Mouse (Mus musculus): ENCODE measurements around the gene Trpv2.

Trpv2 gene

DNA sequence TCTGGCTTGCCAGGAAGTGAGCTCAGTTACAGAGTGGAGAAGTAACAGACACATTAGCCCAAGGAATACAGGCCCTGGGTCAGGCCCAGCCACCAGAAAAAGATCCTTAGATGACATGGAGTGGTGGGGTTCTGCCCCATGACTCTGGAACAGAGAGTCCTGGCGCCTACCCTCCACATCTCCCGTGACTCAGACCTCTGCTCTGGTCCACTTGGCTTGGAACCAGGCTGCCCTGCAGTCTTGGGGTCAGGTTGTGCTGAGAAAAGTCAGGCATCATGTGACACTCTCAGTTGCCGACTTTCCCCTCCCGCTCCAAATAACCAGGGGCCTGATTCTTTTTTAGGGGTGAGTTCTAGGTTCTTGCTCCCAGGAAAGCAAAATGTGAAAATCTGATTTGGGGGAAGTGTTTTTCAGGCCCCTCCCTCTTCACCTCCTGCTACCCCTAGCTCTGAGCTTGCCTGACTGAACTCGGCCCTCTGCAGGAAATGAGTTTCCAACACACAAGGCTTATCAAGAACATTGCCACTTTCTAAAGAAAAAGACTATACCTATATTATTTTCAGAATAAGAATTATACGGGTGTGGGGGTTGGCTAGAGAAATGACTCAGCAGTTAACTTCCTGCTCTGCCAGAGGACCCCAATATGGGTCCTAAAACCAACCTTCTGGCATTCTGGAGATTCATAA is 15.2 kb upstream of the Trpv2 start:
- DNase-seq, result no peak

DNA sequence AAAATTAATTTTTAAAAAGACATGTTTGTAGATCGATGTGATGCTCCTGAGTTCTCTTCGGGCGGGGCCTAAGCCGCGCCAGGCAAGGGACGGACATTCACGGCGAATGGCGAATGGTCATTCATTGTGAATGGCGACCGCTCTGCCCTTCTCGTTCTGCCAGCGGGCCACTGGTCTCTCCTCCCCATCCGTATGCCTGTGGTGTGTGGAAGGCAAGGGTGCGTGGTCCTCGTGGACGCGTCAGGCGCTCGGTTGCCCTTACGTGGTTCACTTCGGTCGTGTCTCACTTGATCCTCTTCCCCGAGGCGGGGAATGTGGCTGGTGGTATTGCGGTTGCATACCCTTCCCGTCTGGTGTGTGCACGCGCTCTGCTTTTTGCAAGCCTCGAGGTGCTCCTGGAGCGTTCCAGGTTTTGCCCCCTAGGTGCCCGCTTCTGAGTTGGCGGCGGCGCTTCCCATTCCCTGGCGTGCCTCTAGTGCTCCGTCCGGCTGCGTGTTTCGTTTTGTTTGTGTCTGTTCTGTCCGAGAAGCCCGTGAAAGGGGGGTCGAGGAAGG is 13.7 kb upstream of the Trpv2 start:
- no peak for DNase-seq

DNA sequence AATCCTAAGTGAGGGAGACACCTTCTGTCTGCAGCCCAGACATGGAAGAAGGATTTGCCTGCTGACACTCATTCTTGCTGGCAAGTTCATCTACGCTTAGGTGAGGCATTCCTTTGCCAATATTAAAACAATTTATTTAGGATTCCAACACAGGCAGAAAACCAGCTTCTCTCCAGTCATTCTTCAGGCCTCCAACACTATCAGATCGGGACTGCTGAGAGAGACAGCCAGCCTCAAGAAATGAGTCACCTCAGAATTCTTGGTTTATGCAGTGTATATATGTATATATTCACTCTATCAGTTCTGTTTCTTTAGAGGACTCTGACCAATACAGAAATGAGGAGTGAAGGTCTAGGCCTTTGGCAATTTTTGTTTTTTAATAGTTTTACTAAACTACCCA is 10.7 kb upstream of the Trpv2 start:
- DNase-seq, result no peak

DNA sequence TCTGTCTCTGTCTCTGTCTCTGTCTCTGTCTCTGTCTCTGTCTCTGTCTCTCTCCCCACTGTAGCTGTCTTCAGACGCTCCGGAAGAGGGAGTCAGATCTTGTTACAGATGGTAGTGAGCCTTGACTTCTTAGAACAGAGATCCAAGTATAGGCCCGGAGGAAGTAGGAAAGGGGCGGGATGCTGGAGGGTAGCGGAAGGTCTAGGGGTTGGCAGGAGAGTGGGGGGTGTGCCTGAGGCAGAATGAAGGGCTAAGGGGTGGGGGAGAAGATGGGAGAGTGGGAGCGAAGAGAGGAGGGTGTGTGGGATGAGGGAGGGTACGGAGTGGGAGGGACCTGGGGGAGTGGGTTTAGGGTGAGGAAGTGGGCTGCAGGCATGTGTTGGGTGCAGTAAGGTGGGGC is 8.5 kb upstream of the Trpv2 start:
- no peak for DNase-seq

DNA sequence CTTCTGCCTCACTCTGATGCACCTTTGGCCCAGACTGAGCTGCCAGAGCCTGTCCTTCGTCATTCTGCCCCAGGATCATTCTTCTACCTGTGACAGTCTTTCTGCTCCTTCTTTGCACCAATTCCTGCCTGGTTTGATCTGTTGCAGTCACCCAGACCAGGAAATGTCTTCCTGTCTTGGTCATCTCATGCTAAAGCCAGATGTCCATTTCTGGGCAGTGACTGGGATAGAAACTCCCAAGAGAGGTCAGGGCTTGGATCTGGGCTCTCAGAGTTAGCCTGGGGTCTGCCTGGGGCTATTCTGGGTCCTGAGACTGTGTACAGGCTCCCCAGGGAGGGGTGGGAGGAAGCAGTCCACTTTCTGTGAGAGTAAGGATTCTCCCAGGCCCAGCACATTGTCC is 8.1 kb upstream of the Trpv2 start:
- DNase-seq, result no peak

DNA sequence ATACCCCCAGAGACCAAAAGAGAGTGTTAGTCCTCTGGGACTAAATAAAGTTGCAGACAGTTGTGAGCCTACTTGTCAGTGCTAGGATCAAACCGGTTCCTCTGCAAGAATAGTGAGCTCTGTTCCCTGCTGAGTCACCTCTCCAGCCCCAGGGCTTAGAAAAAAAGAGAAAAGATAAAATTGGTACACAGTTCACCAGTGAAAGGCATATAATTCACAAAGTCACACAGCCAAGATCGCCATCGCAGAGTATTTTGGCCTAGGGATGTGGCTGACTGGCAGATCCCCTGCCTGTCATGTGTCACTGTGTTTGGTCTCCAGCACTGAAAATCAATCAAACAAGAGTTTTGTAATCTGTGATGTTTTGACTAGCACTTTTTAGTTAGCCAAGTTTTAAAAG is 6.0 kb upstream of the Trpv2 start:
- DNase-seq, result no peak

DNA sequence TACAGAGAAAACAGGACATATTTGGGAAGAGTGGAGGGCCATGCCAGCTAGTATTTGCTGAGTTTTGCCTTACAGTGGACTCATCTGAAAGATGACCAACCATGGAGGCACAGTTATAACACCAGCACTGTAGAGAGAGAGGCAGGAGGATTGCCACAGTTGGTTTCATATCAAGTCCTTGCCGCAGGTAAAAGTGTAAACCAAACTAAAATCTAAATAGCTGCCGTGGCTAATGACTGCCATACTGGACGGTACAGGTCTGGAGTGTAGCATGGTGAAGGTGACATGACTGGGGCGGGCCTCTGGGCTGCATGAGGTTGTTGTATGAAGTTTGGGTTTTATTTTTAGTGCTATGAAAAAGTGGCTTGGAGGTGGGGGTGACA is 408 bp downstream of the Trpv2 start:
- DNase-seq, result no peak

DNA sequence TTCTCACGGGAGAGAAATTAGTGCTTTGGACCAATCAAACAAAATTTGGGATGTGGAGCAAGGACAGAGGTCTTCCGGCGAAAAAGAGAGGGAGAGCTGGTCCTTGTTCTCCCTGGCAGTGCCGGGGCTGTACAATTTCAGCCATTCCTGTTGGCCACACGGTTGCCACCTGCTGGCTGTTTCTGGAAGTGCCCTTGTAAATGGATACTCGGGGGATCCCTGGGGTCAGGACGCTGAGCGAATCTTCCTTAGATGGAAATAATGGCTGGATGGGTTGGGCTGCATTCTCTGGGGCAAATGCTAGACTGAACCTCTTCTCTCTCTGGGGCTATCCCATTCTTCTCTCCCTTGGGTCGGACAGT is 992 bp downstream of the Trpv2 start:
- peak; percentile 88 for DNase-seq

DNA sequence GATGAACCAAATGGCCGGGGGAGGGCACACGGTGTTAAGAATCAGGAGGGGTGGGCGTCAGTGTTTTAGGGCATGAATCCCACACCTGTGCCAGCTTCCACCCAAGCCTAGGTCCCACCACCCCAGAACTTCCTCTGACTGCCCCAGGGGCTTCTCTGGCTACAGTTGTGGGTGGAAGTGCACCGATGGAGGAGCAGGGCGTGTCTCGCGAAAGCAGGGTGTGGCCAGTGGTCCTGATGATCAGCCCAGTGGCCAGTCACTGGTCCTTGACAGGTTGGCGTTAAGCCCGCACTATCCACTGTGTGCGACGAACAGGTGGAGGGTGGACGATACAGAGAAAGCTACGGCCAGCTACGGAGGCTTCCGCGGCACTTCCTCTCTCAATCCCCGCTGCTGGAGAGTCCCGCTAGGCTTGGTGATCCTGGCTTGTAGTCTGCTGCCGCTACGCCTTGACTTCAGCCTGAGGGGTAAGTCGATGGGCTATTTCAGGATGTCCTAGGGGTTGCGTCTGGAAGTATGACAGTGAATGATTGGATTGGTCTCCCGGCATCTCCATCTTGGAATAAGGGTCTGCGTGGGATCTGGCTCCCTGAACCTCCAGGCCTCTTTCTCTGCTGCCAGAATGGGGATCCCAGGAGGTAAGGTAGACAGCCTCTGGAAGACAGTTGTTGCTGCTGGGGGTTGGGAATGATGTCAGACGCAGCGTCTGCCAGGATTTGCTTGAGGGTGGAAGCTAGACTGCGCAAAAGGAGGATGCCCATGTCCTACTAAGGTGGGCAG is 1.6 kb downstream of the Trpv2 start:
- DNase-seq, result peak; percentile 77

DNA sequence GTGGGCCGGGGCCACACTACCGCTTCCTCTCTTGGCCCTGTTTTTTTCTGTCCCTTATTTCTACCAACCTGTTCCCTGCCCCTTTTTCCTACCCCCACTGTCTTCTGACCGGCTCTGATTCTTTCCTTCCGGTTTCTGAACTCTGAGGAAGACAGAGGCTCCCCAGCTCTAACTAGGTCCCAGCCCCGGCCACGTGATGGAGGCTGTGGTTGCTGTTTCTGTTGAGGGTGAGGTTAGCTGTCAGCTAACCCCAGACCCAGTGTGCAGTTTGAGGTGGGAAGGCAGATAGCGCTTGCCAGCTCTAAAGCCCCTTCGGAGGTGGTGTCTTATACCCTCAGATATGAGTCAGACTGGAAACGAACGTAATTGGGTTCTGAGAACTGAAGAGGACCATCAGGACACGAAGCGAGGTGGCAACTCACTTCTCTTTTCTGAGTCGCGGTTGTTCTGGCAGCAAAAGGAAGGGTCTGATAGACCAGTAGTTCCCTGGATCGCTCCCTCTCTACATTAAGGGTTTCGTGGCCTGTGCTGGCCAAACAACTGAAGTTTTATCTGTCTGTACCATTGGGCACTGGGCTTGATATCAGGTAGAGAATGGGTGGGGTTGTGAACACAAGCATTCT is 2.4 kb downstream of the Trpv2 start:
- DNase-seq, result no peak

DNA sequence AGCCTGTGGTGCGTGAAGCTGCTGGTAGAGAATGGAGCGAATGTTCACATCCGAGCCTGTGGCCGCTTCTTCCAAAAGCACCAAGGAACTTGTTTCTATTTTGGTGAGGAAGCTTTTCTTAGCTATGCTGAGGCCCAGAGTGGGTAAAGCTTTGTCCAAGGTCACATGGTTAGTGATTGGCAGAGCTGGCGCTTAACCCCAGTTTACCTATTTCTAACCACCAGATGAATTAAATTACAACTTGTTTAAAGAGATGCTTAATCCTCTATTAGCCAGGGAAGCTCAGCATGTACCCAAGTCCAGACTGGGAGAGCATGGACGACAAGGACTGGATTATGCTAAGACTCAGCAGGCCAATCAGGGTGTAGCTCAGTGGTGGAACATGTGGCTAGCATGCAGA is 8.7 kb downstream of the Trpv2 start:
- no peak for DNase-seq

DNA sequence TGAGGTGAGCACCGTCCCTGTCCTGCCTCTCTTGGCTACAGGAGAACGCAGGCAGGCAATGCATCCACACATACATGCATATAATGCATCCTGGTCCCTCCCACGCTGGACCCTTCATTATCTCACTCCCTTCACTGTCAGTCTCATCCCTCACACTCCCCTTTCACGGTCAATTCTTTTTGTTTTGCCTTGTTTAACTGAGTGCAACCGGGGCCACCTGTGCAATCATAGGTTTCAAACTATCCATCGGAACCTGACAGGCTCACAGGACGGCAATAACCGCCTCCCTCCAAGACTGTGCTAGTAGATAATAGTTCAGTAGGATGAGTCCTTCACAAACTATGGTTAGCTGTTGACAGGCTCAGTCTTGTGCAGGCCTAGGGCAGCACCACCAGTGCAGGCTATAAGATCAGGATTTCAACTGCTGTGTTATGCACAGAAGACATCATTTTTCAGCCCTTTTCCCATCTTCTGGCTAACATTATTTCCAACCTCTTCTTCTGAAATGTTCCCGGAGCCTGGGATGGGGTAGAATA is 10.5 kb downstream of the Trpv2 start:
- DNase-seq, result no peak

DNA sequence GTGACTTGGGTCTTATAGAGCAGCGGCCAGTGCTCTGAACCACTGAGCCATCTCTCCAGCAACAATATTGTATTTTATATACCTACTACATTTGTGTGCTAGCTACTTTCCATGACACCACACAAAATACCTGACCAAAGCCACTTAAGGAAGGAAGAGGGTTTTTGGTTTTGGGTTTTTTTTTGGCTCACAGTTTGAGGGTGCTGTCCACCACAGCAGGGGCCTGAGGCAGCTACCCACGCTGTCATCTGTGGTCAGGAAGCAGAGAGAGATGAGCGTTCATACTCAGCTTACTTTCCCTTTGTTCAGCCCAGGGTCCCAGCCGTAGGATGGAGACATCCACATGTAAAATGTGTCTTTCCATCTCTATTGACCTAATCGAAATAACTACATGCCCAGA is 12.7 kb downstream of the Trpv2 start:
- DNase-seq, result no peak

DNA sequence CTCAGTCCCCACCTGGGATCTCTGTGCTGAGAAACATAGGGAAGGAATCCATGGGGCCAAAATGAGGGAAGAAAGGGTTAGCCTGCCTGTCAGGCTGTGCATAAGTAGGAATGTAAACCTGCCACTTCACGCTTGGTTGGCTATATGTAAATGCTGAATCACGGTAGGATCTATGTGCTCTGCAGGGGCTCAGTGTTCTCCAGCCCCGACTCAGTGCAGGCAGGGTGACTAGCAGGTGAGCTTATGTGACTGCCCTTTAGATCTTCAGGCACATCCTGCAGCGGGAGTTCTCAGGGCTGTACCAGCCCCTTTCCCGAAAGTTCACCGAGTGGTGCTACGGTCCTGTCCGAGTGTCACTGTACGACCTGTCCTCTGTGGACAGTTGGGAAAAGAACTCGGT is 15.1 kb downstream of the Trpv2 start:
- no peak for DNase-seq

DNA sequence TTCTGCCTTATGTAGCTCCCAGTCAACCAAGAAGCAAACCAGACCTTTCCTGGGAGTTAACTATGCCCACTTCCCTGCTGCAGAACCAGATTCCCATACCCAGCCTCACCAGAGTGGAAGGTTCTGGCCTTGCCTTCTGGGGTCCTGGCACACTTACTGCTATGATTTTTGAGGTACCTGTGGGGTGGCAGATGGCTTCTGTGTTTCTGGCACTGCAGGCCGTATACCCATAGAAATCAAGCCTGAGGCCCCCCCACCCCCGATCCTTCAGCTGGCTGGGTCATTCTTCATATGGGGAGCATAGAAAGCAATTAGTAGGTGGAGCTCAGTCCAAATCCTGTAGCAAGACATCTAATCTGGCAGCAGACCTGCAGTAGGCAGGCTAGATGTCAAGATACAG is 16.7 kb downstream of the Trpv2 start:
- peak; percentile 56 for DNase-seq

DNA sequence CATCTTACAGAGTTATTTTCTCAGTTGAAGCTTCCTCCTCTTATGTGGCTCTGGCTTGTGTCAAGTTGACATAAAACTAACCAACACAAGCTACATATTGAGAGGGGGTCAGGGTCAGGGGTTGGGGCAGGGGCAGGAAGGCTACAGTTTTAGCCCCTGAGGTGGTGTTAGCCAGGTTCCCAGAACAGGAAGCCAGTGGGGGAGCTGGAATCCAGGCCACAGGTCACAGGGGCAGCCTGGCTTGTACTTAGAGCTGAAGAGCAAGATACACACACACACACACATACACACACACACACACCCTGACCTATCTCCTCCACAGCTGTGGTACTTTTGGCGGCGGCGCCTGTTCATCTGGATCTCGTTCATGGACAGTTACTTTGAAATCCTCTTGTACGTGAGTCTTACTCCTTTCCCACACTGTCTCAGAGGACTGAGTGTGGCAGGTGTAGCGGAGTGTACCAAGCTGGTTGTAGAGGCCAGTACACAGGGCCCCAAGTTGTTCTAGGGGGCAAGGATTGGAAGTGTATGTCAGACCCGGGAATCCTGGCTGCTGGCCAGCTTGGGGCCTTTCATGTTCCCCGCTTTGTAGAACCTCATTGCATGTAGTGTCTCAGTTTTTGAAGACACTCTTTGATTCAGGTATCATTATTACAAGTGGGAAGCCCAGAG is 17.8 kb downstream of the Trpv2 start:
- no peak for DNase-seq

DNA sequence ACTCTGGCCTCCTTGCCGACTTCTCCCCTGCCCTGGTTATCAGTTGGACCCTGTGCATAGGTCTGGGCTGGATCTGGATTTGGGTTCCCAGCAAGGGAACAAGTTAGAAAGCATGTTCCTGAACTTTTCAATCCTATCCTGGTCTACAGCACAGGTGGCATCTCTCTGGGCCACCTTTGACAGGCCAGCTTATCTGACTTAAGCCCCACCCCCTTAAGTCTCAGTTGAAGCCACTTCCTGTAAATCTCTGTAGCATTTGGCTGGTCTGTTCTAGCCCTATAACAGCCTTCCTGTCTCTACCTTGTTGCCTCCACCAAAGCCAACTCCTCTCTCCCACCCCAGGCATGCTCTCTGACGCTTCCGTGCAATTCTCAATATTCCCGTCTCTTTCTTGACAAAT is 24.3 kb downstream of the Trpv2 start:
- DNase-seq, result no peak

DNA sequence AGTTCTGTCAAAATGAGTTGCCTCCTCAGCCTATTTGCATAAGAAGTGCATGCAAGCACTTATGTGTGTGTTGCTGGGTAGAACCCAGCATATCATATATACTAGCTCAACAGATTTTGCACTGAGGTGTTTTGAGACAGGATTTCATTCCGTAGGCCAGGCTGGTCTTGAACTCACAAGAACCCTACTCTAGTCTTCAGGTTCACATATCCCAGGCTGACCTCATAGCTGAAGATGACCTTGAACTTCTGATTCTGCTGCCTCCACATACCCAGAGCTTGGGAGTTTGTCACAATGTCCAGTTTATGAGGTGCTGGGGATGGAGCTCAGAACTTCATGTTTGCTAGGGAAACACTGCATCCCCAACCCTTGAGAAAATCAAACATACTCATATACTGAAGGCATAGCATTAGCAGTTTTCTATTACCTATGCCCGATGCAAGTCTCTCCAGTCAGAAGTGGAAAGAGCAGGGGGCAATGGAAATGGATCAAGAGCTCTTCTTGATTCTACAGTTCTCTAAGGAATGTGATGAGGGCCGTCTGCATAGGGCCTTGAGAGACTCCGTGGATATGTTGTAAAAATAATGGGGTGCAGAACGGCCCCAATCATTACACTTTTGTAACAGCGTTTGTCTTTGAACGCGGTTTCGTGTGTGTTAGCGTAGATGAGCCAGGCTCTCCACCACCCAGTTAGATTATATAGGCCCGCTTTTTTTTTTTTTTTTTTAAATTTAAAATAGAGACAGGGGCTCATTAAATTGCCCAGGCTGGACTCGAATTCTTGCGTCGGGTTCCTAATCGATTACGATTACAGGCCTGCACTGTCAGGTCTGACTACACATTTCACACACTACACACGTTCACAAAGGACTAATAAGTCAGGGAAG is 27.7 kb downstream of the Trpv2 start:
- no peak for DNase-seq

DNA sequence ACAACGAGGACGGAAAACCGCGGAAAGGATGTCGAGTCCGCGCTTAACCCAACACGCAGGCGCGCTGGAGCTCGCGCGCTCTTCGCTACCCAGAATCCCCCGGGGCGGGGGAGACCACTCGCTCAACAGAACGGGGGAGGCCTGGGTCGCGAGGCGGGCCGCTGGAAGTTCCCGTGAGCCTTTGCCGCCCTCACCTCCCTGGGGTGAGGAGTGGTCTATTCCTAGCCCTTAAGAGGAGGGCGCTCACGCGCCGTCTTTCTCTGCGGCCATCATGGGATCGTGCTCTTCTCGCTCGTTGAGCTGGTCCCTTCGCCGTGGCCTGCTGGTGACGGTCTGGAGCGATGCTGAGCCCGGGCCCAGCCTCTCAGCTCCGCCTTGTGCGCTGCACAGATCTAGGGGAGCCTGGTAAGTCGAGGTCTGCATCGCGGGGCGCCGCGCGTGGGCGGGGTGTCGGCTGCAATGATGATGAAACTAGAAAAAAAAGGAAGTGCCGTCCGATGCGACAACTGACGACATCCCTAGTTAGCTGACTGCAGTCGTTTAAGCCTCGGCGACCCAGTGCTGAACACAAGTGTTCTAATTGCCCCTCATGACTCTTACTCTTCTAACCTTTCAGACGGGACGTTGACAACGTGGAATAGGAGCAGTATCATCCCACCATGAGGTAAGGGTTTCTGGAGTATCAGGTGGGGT is 28.5 kb downstream of the Trpv2 start:
- peak; percentile 97 for DNase-seq

DNA sequence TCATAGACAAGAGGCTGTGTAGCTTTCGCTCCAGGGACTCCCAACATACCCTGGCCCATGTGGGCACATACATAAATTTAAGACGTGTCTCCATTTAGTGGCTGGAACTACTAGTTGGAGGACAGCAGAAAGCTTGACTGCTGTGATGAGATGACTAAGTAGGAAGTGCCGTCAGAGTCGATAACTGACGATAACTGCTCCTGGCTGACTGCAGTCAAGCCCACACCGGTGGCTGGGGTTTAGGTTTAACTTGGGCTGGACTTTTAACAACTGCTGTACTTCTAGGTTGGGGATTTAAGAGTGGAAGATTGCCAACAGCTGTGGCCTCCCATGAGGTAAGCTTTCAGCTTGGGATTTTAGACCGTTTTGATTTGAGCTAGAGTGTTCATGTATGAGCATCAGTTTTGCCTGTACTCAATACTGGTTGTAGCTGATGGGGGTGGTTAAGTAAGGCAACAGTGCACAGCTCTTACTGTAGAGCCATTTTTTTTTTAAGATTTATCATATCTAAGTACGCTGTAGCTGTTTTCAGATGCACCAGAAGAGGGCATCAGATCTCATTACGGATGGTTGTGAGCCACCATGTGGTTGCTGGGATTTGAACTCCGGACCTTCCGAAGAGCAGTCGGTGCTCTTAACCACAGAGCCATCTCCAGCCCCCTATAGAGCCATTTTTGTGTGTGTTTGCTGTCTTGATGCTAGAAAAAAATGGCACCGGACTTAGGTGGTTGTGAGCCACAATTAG is 29.2 kb downstream of the Trpv2 start:
- DNase-seq, result no peak

Data from cerebellum, adult 11 months (tissue).